Mouse (Mus musculus): ENCODE measurements around the gene Zfp160. TPM values are rescaled to one million over a fixed set of nuclear protein-coding genes. Genes with fewer than 3 reads are reported as not detected.
"Not testable (repeated sequence)": the region's sequence is repeated elsewhere in the genome, so short reads cannot be mapped to it uniquely, and the experiment has no call there.

The Zfp160 gene
- polyA plus RNA-seq (2016; fragmentation: Nextera tagmentation; extraction: Ambion mirVana) = 17.6 and 19.8 TPM in 2 replicates

GRCm38 (mm10) chr17:21008382-21009331 is at the start of gene Zfp160:
TSS of gene Zfp160 (plus strand) at chr17:21008903.
- 6% methylated on average over 36 of the region's 36 CpGs for WGBS
- peak within 1 kb of the TSS; percentile 84 for H3K9ac ChIP-seq
- H3K4me2 ChIP-seq (replicated peaks) = peak within 1 kb of the TSS; percentile 72
- peak within 1 kb of the TSS; percentile 62 for H3K4me3 ChIP-seq
- peak within 1 kb of the TSS; percentile 48 for H3K27ac ChIP-seq
- ATAC-seq (ENCODE audit: low FRiP score, low read depth) = peak; percentile 97
- H3K9me3 ChIP-seq = no peaks in the 10 kb centered on the region
- H3K36me3 ChIP-seq = peaks cover 17% of the 10 kb centered on the region
- H3K4me1 ChIP-seq = peaks cover 15% of the 10 kb centered on the region
- no peaks in the 10 kb centered on the region for H3K27me3 ChIP-seq (replicated peaks)

- WGBS = 93% methylated on average over 5 of the region's 5 CpGs
- H3K4me1 ChIP-seq = no peaks in the 10 kb centered on the region
- H3K36me3 ChIP-seq = peaks cover 98% of the 10 kb centered on the region
- H3K9me3 ChIP-seq = no peaks in the 10 kb centered on the region
- no peak overlapping the region for H3K4me2 ChIP-seq (replicated peaks)
- H3K9ac ChIP-seq = no peak overlapping the region
- no peak overlapping the region for H3K4me3 ChIP-seq
- H3K27ac ChIP-seq = no peak overlapping the region
- no peaks in the 10 kb centered on the region for H3K27me3 ChIP-seq (replicated peaks)
- no peak for ATAC-seq (ENCODE audit: low FRiP score, low read depth)
Measured at GRCm38 (mm10) chr17:20960386-20960785, 48.3 kb upstream of the Zfp160 start.

GRCm38 (mm10) chr17:20965421-20965820 is 43.3 kb upstream of the Zfp160 start:
- H3K9me3 ChIP-seq = no peaks in the 10 kb centered on the region
- no peak overlapping the region for H3K4me3 ChIP-seq
- no peaks in the 10 kb centered on the region for H3K27me3 ChIP-seq (replicated peaks)
- H3K27ac ChIP-seq = no peak overlapping the region
- no peaks in the 10 kb centered on the region for H3K4me1 ChIP-seq
- H3K36me3 ChIP-seq = peaks cover 91% of the 10 kb centered on the region
- no peak overlapping the region for H3K4me2 ChIP-seq (replicated peaks)
- ATAC-seq (ENCODE audit: low FRiP score, low read depth) = no peak; the same call in 1 of the 2 replicates
- 89% methylated on average over 4 of the region's 4 CpGs for WGBS
- H3K9ac ChIP-seq = no peak overlapping the region

GRCm38 (mm10) chr17:20966681-20967080 is 42.0 kb upstream of the Zfp160 start:
- no peak for ATAC-seq (ENCODE audit: low FRiP score, low read depth)
- Histone ChIP-seq H3K9ac (no peak overlapping the region), H3K27me3 (replicated peaks) (no peaks in the 10 kb centered on the region), H3K4me1 (no peaks in the 10 kb centered on the region), H3K4me2 (replicated peaks) (no peak overlapping the region), H3K9me3 (no peaks in the 10 kb centered on the region), H3K36me3 (peaks cover 79% of the 10 kb centered on the region), H3K27ac (no peak overlapping the region), H3K4me3 (no peak overlapping the region)

- Histone ChIP-seq H3K36me3 (no peaks in the 10 kb centered on the region), H3K4me3 (no peak overlapping the region), H3K9me3 (no peaks in the 10 kb centered on the region), H3K9ac (no peak overlapping the region), H3K4me1 (no peaks in the 10 kb centered on the region), H3K4me2 (replicated peaks) (no peak overlapping the region), H3K27me3 (replicated peaks) (no peaks in the 10 kb centered on the region), H3K27ac (no peak overlapping the region)
- ATAC-seq (ENCODE audit: low FRiP score, low read depth) = no peak
- 83% methylated on average over 2 of the region's 2 CpGs for WGBS
Measured at GRCm38 (mm10) chr17:20993716-20994115, 15.0 kb upstream of the Zfp160 start.

- Histone ChIP-seq H3K9ac (no peak within 1 kb of the TSS), H3K4me2 (replicated peaks) (no peak within 1 kb of the TSS), H3K4me3 (no peak within 1 kb of the TSS), H3K36me3 (no peaks in the 10 kb centered on the region), H3K4me1 (no peaks in the 10 kb centered on the region), H3K27me3 (replicated peaks) (no peaks in the 10 kb centered on the region), H3K27ac (no peak within 1 kb of the TSS), H3K9me3 (no peaks in the 10 kb centered on the region)
- no peak for ATAC-seq (ENCODE audit: low FRiP score, low read depth)
Measured at GRCm38 (mm10) chr17:20996364-20996763, 12.3 kb upstream of the Zfp160 start, which contains the start of gene Vmn1r233. TSS of gene Vmn1r233 (minus strand) at chr17:20996464.

GRCm38 (mm10) chr17:21009726-21010125 is 1.0 kb downstream of the Zfp160 start:
- Histone ChIP-seq H3K27me3 (replicated peaks) (no peaks in the 10 kb centered on the region), H3K4me1 (peaks cover 15% of the 10 kb centered on the region), H3K9ac (peak overlapping the region; percentile 84), H3K4me2 (replicated peaks) (peak overlapping the region; percentile 72), H3K4me3 (peak overlapping the region; percentile 62), H3K27ac (no peak overlapping the region), H3K9me3 (no peaks in the 10 kb centered on the region), H3K36me3 (peaks cover 17% of the 10 kb centered on the region)
- 34% methylated on average over 1 of the region's 1 CpGs for WGBS
- ATAC-seq (ENCODE audit: low FRiP score, low read depth) = no peak

- ATAC-seq (ENCODE audit: low FRiP score, low read depth) = no peak
- H3K4me3 ChIP-seq = no peak overlapping the region
- H3K36me3 ChIP-seq = peaks cover 55% of the 10 kb centered on the region
- no peak overlapping the region for H3K4me2 ChIP-seq (replicated peaks)
- no peaks in the 10 kb centered on the region for H3K9me3 ChIP-seq
- 97% methylated on average over 1 of the region's 1 CpGs for WGBS
- H3K27ac ChIP-seq = no peak overlapping the region
- no peaks in the 10 kb centered on the region for H3K27me3 ChIP-seq (replicated peaks)
- no peaks in the 10 kb centered on the region for H3K4me1 ChIP-seq
- H3K9ac ChIP-seq = no peak overlapping the region
Measured at GRCm38 (mm10) chr17:21018410-21019080, 9.8 kb downstream of the Zfp160 start.

- not testable (repeated sequence) for H3K4me1 ChIP-seq; H3K4me3 ChIP-seq; ATAC-seq (ENCODE audit: low FRiP score, low read depth); H3K27me3 ChIP-seq (replicated peaks); H3K36me3 ChIP-seq; H3K27ac ChIP-seq; H3K9ac ChIP-seq; H3K9me3 ChIP-seq; H3K4me2 ChIP-seq (replicated peaks)
- WGBS = 90% methylated on average over 9 of the region's 9 CpGs
Measured at GRCm38 (mm10) chr17:21048020-21048419, 39.3 kb downstream of the Zfp160 start.

- no peaks in the 10 kb centered on the region for H3K36me3 ChIP-seq
- no peak overlapping the region for H3K4me3 ChIP-seq
- H3K9ac ChIP-seq = no peak overlapping the region
- 78% methylated on average over 1 of the region's 1 CpGs for WGBS
- no peaks in the 10 kb centered on the region for H3K27me3 ChIP-seq (replicated peaks)
- no peaks in the 10 kb centered on the region for H3K9me3 ChIP-seq
- H3K27ac ChIP-seq = no peak overlapping the region
- H3K4me1 ChIP-seq = no peaks in the 10 kb centered on the region
- H3K4me2 ChIP-seq (replicated peaks) = no peak overlapping the region
- ATAC-seq (ENCODE audit: low FRiP score, low read depth) = no peak
Measured at GRCm38 (mm10) chr17:21050901-21051300, 42.2 kb downstream of the Zfp160 start.

GRCm38 (mm10) chr17:21051341-21051740 is 42.6 kb downstream of the Zfp160 start:
- not testable (repeated sequence) for H3K4me3 ChIP-seq; H3K27ac ChIP-seq; H3K9ac ChIP-seq; H3K9me3 ChIP-seq; H3K4me2 ChIP-seq (replicated peaks); H3K27me3 ChIP-seq (replicated peaks); H3K4me1 ChIP-seq; ATAC-seq (ENCODE audit: low FRiP score, low read depth); H3K36me3 ChIP-seq
- no CpG with 5 or more reads among the region's 3 CpGs for WGBS

- not testable (repeated sequence) for H3K4me1 ChIP-seq; H3K4me2 ChIP-seq (replicated peaks); H3K27me3 ChIP-seq (replicated peaks); ATAC-seq (ENCODE audit: low FRiP score, low read depth); H3K4me3 ChIP-seq; H3K9ac ChIP-seq; H3K27ac ChIP-seq; H3K36me3 ChIP-seq; H3K9me3 ChIP-seq
- WGBS = 89% methylated on average over 3 of the region's 3 CpGs
Measured at GRCm38 (mm10) chr17:21051919-21052318, 43.2 kb downstream of the Zfp160 start.

All from neural tube, embryonic 12.5 days (tissue).